Mouse (Mus musculus): ENCODE data around the gene Hoxb9. TPM values are rescaled to one million over a fixed set of nuclear protein-coding genes. Genes with fewer than 3 reads are reported as not detected.
A peak's percentile ranks its signal among the peaks of the same experiment; 100 is the strongest.

Gene Hoxb9
- polyA plus RNA-seq, 1 experiment = 0.14 TPM

DNA sequence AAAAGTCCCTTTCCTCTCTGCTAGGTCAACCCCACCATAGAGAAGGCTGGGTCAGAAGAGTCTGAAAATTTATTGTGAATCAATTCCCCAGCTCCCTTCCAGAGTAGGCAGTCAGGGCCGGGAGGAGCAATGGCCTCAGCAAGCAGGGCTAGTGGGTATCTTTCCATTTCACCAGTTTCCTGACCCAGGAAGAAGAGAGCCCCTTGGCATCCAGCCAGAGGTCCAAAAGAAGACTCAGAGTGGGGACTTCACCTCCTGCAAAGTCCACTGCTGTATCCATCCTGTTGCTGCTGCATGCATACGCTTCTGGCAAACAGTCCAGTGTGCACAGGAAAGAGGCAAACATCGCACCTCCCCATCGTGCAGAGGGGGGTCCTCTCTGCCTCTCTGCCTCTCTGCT lies 4.6 kb downstream of the Hoxb9 start:
- no peak overlapping the region for H3K27ac ChIP-seq (ENCODE audit: insufficient read depth, low read depth, low read length)
- 19% methylated on average over 4 of the region's 4 CpGs for WGBS

DNA sequence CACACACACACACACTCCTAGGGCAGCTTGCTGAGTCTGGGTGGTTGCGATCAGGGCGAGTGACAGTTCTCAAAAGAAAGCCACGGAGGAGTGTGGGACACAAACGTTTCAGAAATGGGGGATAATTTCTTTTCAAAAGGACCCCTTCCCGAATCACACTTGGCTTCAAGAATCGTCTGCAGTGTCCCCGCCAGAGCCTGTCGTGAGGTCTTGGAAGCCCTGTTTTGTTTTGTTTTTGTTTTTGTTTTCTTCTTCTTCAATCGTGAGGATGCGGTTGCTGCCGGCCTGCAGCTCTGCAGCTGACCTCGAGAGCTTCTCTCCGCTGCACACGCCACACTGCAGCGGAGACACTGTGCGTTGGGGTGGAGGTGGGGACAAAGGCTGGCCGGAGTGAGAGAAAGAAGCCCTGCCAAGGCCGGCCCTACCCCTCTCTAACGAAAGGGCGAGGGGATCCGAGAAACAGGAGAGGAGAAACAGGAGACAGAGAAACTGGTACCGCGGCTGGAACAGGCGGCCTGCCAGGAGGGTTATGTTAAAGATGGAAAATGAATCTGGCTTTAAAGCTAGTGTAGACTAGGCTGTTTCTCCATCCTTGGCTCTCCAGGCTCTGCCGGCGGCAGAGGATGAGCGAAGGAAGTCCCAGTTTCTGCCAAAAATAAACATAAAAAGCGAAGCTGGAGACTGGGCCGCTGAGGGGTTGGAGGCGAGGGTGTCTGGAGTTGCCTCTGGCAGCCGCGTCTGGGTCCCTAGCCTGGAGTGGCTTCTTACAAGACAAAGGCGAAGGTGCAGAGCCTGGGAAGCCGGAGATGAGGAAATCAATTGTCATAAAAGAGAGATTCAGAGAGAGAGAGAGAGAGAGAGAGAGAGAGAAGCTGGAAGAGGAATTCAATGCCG lies 6.1 kb downstream of the Hoxb9 start:
- 5% methylated on average over 35 of the region's 35 CpGs for whole genome bisulfite sequencing
- TF ChIP-seq CTCF (IDR thresholded peaks at IDR 0.05; ENCODE audit: extremely low read depth, insufficient read length, insufficient replicate concordance, low read depth, low read length) = no peak
- TF ChIP-seq POLR2A (IDR thresholded peaks at IDR 0.05; ENCODE audit: low read depth, low read length) = no peak
- H3K4me1 ChIP-seq (ENCODE audit: control insufficient read depth, insufficient read depth, insufficient read length, low read length) = peaks cover 2% of the 10 kb centered on the region; the same call in 1 of the 2 replicates
- no peak overlapping the region for H3K27ac ChIP-seq (ENCODE audit: insufficient read depth, low read depth, low read length)
- no peaks in the 10 kb centered on the region for H3K36me3 ChIP-seq (ENCODE audit: control insufficient read depth, insufficient read depth, low read length)
- H3K27me3 ChIP-seq (ENCODE audit: control insufficient read depth, insufficient read depth, low read length) = peaks cover 88% of the 10 kb centered on the region
- no peak overlapping the region for H3K4me3 ChIP-seq (ENCODE audit: low read depth, low read length)

More for the DNA sequence above, 4.6 kb downstream of the Hoxb9 start:
- H3K36me3 ChIP-seq (ENCODE audit: control insufficient read depth, insufficient read depth, low read length) = no peaks in the 10 kb centered on the region
- TF ChIP-seq POLR2A (IDR thresholded peaks at IDR 0.05; ENCODE audit: low read depth, low read length) (no peak), CTCF (IDR thresholded peaks at IDR 0.05; ENCODE audit: extremely low read depth, insufficient read length, insufficient replicate concordance, low read depth, low read length) (no peak)
- peaks cover 4% of the 10 kb centered on the region; the same call in 1 of the 2 replicates for H3K4me1 ChIP-seq (ENCODE audit: control insufficient read depth, insufficient read depth, insufficient read length, low read length)
- H3K4me3 ChIP-seq (ENCODE audit: low read depth, low read length) = no peak overlapping the region
- peaks cover 90% of the 10 kb centered on the region for H3K27me3 ChIP-seq (ENCODE audit: control insufficient read depth, insufficient read depth, low read length)

DNA sequence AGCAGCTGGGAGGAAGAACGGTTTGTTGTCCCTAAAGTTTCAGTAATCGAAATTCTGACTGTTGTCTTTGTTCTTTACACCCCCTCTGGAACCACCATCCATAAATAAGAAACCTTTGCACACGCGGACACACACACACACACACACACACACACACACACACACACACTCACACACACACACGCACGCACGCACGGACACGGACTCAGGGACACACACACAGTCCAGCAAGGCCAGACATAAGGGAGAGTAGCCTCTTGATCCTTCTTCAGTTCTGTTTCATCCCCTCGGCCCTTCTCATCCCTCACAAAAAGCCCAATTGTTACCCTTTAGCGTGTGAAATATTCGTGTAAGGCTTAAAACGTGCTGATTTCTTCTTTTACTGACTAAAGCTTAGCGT lies 7.1 kb downstream of the Hoxb9 start:
- no peak for TF ChIP-seq POLR2A (IDR thresholded peaks at IDR 0.05; ENCODE audit: low read depth, low read length)
- TF ChIP-seq CTCF (IDR thresholded peaks at IDR 0.05; ENCODE audit: extremely low read depth, insufficient read length, insufficient replicate concordance, low read depth, low read length) = no peak
- WGBS = 15% methylated on average over 14 of the region's 14 CpGs
- Histone ChIP-seq H3K36me3 (ENCODE audit: control insufficient read depth, insufficient read depth, low read length) (no peaks in the 10 kb centered on the region), H3K27me3 (ENCODE audit: control insufficient read depth, insufficient read depth, low read length) (peaks cover 89% of the 10 kb centered on the region), H3K4me3 (ENCODE audit: low read depth, low read length) (no peak overlapping the region), H3K27ac (ENCODE audit: insufficient read depth, low read depth, low read length) (no peak overlapping the region), H3K4me1 (ENCODE audit: control insufficient read depth, insufficient read depth, insufficient read length, low read length) (peaks cover 2% of the 10 kb centered on the region; the same call in 1 of the 2 replicates)

DNA sequence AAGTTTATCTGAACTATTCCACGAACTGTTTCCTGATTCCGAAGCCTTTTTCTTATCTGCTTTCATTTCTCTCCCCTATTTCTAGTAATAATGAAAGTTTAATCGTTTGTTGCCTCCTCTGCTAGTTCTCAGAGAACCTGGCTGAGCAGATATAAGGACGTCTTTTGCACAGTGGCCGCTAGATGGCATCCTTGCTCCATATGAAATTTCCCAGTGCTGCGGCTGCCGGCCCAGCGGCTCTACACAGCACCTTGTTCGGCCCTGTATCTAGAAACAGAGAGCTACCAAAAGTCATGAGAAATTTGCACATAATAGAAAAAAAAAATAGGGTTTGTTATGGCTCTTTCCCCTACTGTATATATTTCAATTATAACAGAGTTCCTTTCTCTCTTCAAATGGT lies 7.5 kb downstream of the Hoxb9 start:
- no peak overlapping the region for H3K4me3 ChIP-seq (ENCODE audit: low read depth, low read length)
- WGBS = 2% methylated on average over 9 of the region's 9 CpGs
- no peak overlapping the region for H3K27ac ChIP-seq (ENCODE audit: insufficient read depth, low read depth, low read length)
- peaks cover 90% of the 10 kb centered on the region for H3K27me3 ChIP-seq (ENCODE audit: control insufficient read depth, insufficient read depth, low read length)
- peak; percentile 88 for TF ChIP-seq CTCF (IDR thresholded peaks at IDR 0.05; ENCODE audit: extremely low read depth, insufficient read length, insufficient replicate concordance, low read depth, low read length)
- no peak for TF ChIP-seq POLR2A (IDR thresholded peaks at IDR 0.05; ENCODE audit: low read depth, low read length)
- no peaks in the 10 kb centered on the region for H3K36me3 ChIP-seq (ENCODE audit: control insufficient read depth, insufficient read depth, low read length)
- peaks cover 2% of the 10 kb centered on the region; the same call in 1 of the 2 replicates for H3K4me1 ChIP-seq (ENCODE audit: control insufficient read depth, insufficient read depth, insufficient read length, low read length)

DNA sequence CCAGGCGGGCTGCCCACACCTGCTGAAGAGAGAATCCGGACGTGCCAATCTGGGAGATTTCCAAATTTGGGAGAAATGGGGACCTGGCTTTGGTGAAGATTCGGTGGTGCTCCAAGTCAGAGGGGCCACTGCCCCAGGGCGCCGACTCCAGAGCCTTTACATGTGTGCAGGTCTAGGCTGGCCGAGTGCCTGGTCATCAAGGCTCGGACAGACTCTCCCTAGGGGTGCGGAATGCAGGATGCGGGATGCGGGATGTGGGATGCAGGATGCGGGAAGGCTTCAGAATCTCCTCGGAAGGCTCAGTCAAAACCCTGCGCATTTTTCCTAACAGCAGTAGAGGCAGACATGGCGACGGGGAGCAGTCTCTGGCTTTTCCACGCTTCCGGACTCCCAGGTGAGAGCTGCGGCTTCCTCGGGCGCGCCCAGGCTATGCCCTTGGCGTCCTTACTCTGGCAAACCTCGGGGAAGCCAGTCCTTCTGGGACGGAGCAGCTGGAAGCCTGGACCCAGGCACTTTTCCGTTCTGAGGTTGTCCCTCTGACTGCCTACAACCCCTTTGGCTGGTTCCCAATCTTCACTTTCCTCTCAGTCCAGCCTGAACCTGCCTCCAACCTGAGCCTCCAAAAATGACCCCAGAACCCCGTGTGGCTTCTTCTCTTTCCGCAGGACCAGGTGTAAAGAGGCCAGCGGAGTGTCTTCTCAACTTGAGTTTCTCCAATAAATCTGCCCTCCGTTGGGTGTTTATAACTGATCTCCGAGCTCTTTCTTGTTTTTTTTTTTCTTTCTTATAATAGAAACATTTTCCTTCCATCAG lies 8.4 kb downstream of the Hoxb9 start:
- no peak for TF ChIP-seq POLR2A (IDR thresholded peaks at IDR 0.05; ENCODE audit: low read depth, low read length)
- no peak for TF ChIP-seq CTCF (IDR thresholded peaks at IDR 0.05; ENCODE audit: extremely low read depth, insufficient read length, insufficient replicate concordance, low read depth, low read length)
- H3K4me3 ChIP-seq (ENCODE audit: low read depth, low read length) = peak overlapping the region; percentile 21; the same call in 1 of the 2 replicates
- WGBS = 13% methylated on average over 31 of the region's 31 CpGs

DNA sequence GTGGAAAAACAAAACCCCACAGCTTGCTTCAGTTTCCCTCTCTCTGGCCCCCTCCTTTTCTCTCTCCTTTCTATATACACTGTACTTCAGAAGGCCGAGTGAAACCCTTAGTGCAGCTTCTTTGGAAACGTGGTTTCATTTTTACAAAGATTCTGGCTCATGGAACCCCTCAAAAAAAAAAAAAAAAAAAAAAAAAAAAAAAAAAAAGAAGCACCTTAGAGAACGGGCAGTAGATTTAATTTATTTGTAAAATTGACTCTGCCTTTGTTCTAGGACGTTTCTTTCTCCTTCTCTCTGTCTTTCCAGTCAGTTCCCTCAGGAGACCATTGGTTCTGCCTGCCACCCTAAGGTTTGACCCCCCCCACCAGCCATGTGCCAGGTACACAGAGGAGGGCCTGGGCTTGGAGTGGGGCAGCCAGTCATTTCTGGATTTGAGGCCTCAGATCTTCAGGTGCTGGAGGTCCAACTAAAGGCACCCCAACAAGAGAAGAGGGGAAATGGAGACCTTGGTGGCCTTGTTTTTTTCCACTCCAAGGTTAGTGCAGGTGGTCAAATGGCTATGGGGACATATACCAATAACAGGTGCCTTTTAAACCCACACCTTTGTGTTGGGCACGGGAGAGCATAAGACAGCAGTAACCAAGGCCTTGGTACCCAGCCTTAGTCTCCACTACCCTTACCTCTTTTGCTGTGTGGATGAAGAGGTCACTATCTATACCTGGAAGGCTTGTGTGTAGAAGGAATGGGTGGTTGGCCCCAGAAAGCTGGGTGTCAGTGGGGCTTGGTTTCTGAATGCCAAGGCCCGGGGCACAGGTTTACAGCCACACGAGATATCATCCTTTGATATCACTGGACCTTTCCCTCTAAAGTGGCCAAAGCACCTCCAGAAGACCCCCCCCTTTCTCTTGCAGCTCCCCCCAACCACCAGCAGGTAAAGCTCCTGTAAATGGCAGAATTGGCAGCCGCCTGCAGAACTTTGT lies 9.4 kb downstream of the Hoxb9 start:
- Histone ChIP-seq H3K27ac (ENCODE audit: insufficient read depth, low read depth, low read length) (no peak overlapping the region), H3K27me3 (ENCODE audit: control insufficient read depth, insufficient read depth, low read length) (peaks cover 91% of the 10 kb centered on the region), H3K4me3 (ENCODE audit: low read depth, low read length) (no peak overlapping the region), H3K36me3 (ENCODE audit: control insufficient read depth, insufficient read depth, low read length) (no peaks in the 10 kb centered on the region), H3K4me1 (ENCODE audit: control insufficient read depth, insufficient read depth, insufficient read length, low read length) (peaks cover 2% of the 10 kb centered on the region; the same call in 1 of the 2 replicates)
- TF ChIP-seq CTCF (IDR thresholded peaks at IDR 0.05; ENCODE audit: extremely low read depth, insufficient read length, insufficient replicate concordance, low read depth, low read length) = no peak
- TF ChIP-seq POLR2A (IDR thresholded peaks at IDR 0.05; ENCODE audit: low read depth, low read length) = no peak
- 31% methylated on average over 8 of the region's 8 CpGs for WGBS

More for the DNA sequence above, 8.4 kb downstream of the Hoxb9 start:
- H3K36me3 ChIP-seq (ENCODE audit: control insufficient read depth, insufficient read depth, low read length) = no peaks in the 10 kb centered on the region
- no peak overlapping the region for H3K27ac ChIP-seq (ENCODE audit: insufficient read depth, low read depth, low read length)
- H3K4me1 ChIP-seq (ENCODE audit: control insufficient read depth, insufficient read depth, insufficient read length, low read length) = peaks cover 2% of the 10 kb centered on the region; the same call in 1 of the 2 replicates
- H3K27me3 ChIP-seq (ENCODE audit: control insufficient read depth, insufficient read depth, low read length) = peaks cover 90% of the 10 kb centered on the region
